Mouse (Mus musculus): ENCODE measurements around the gene Gimap5. TPM values are rescaled to one million over a fixed set of nuclear protein-coding genes. Genes with fewer than 3 reads are reported as not detected.

The Gimap5 gene
- polyA plus RNA-seq, 1 experiment: 19.6 TPM

GRCm38 (mm10) chr6:48700251-48701075, 45.5 kb upstream of the Gimap5 start:
- Histone ChIP-seq H3K27ac (ENCODE audit: insufficient read depth, low read depth, low read length) (peak overlapping the region; percentile 99), H3K36me3 (ENCODE audit: control insufficient read depth, insufficient read depth, low read length) (peaks cover 1% of the 10 kb centered on the region; the same call in 1 of the 2 replicates), H3K4me3 (ENCODE audit: insufficient read depth, low read depth, low read length) (peak overlapping the region; percentile 35; the same call in 1 of the 2 replicates), H3K4me1 (ENCODE audit: control insufficient read depth, insufficient read depth, low read length) (peaks cover 2% of the 10 kb centered on the region; the same call in 1 of the 2 replicates), H3K27me3 (replicated peaks; ENCODE audit: control insufficient read depth, insufficient read depth, low read length) (no peaks in the 10 kb centered on the region)
- TF ChIP-seq POLR2A (IDR thresholded peaks at IDR 0.05; ENCODE audit: low read depth, low read length): no peak
- no peak for TF ChIP-seq CTCF (conservative IDR thresholded peaks at IDR 0.05; ENCODE audit: insufficient read depth, insufficient read length, low read depth, low read length)
- peak; percentile 85 for DNase-seq
- WGBS: 51% methylated on average over 5 of the region's 5 CpGs

GRCm38 (mm10) chr6:48702146-48702545, 43.9 kb upstream of the Gimap5 start:
- H3K4me1 ChIP-seq (ENCODE audit: control insufficient read depth, insufficient read depth, low read length): peaks cover 2% of the 10 kb centered on the region; the same call in 1 of the 2 replicates
- H3K36me3 ChIP-seq (ENCODE audit: control insufficient read depth, insufficient read depth, low read length): peaks cover 1% of the 10 kb centered on the region; the same call in 1 of the 2 replicates
- 83% methylated on average over 7 of the region's 7 CpGs for WGBS
- TF ChIP-seq POLR2A (IDR thresholded peaks at IDR 0.05; ENCODE audit: low read depth, low read length) (no peak), CTCF (conservative IDR thresholded peaks at IDR 0.05; ENCODE audit: insufficient read depth, insufficient read length, low read depth, low read length) (no peak)
- H3K4me3 ChIP-seq (ENCODE audit: insufficient read depth, low read depth, low read length): no peak overlapping the region
- DNase-seq: no peak
- no peaks in the 10 kb centered on the region for H3K27me3 ChIP-seq (replicated peaks; ENCODE audit: control insufficient read depth, insufficient read depth, low read length)
- H3K27ac ChIP-seq (ENCODE audit: insufficient read depth, low read depth, low read length): peak overlapping the region; percentile 70

- peaks cover 1% of the 10 kb centered on the region; the same call in 1 of the 2 replicates for H3K36me3 ChIP-seq (ENCODE audit: control insufficient read depth, insufficient read depth, low read length)
- H3K27me3 ChIP-seq (replicated peaks; ENCODE audit: control insufficient read depth, insufficient read depth, low read length): no peaks in the 10 kb centered on the region
- DNase-seq: peak; percentile 38
- WGBS: 62% methylated on average over 5 of the region's 5 CpGs
- peak overlapping the region; percentile 70 for H3K27ac ChIP-seq (ENCODE audit: insufficient read depth, low read depth, low read length)
- H3K4me1 ChIP-seq (ENCODE audit: control insufficient read depth, insufficient read depth, low read length): 0 out of 2 replicates have a peak, but pooled peaks cover 2% of the 10 kb centered on the region
- TF ChIP-seq POLR2A (IDR thresholded peaks at IDR 0.05; ENCODE audit: low read depth, low read length) (no peak), CTCF (conservative IDR thresholded peaks at IDR 0.05; ENCODE audit: insufficient read depth, insufficient read length, low read depth, low read length) (no peak; the same call in 1 of the 2 replicates)
- H3K4me3 ChIP-seq (ENCODE audit: insufficient read depth, low read depth, low read length): no peak overlapping the region
Observed at GRCm38 (mm10) chr6:48702601-48703000, 43.4 kb upstream of the Gimap5 start.

- TF ChIP-seq POLR2A (IDR thresholded peaks at IDR 0.05; ENCODE audit: low read depth, low read length) (no peak), CTCF (conservative IDR thresholded peaks at IDR 0.05; ENCODE audit: insufficient read depth, insufficient read length, low read depth, low read length) (no peak)
Observed at GRCm38 (mm10) chr6:48704146-48704545, 41.9 kb upstream of the Gimap5 start.

GRCm38 (mm10) chr6:48706130-48706529, 39.9 kb upstream of the Gimap5 start:
- 54% methylated on average over 3 of the region's 3 CpGs for WGBS
- H3K4me1 ChIP-seq (ENCODE audit: control insufficient read depth, insufficient read depth, low read length): no peaks in the 10 kb centered on the region
- H3K36me3 ChIP-seq (ENCODE audit: control insufficient read depth, insufficient read depth, low read length): peaks cover 1% of the 10 kb centered on the region; the same call in 1 of the 2 replicates
- no peaks in the 10 kb centered on the region for H3K27me3 ChIP-seq (replicated peaks; ENCODE audit: control insufficient read depth, insufficient read depth, low read length)
- H3K27ac ChIP-seq (ENCODE audit: insufficient read depth, low read depth, low read length): peak overlapping the region; percentile 67
- H3K4me3 ChIP-seq (ENCODE audit: insufficient read depth, low read depth, low read length): peak overlapping the region; percentile 31
- TF ChIP-seq POLR2A (IDR thresholded peaks at IDR 0.05; ENCODE audit: low read depth, low read length) (no peak), CTCF (conservative IDR thresholded peaks at IDR 0.05; ENCODE audit: insufficient read depth, insufficient read length, low read depth, low read length) (no peak)
- no peak for DNase-seq

More at GRCm38 (mm10) chr6:48704146-48704545, 41.9 kb upstream of the Gimap5 start:
- H3K4me3 ChIP-seq (ENCODE audit: insufficient read depth, low read depth, low read length): no peak overlapping the region
- H3K27ac ChIP-seq (ENCODE audit: insufficient read depth, low read depth, low read length): peak overlapping the region; percentile 67; the same call in 1 of the 2 replicates
- peaks cover 1% of the 10 kb centered on the region; the same call in 1 of the 2 replicates for H3K36me3 ChIP-seq (ENCODE audit: control insufficient read depth, insufficient read depth, low read length)
- 0 out of 2 replicates have a peak, but pooled peaks cover 2% of the 10 kb centered on the region for H3K4me1 ChIP-seq (ENCODE audit: control insufficient read depth, insufficient read depth, low read length)
- H3K27me3 ChIP-seq (replicated peaks; ENCODE audit: control insufficient read depth, insufficient read depth, low read length): no peaks in the 10 kb centered on the region
- DNase-seq: no peak

- Histone ChIP-seq H3K4me3 (ENCODE audit: insufficient read depth, low read depth, low read length) (no peak within 1 kb of the TSS), H3K27me3 (replicated peaks; ENCODE audit: control insufficient read depth, insufficient read depth, low read length) (no peaks in the 10 kb centered on the region), H3K27ac (ENCODE audit: insufficient read depth, low read depth, low read length) (no peak within 1 kb of the TSS), H3K4me1 (ENCODE audit: control insufficient read depth, insufficient read depth, low read length) (no peaks in the 10 kb centered on the region), H3K36me3 (ENCODE audit: control insufficient read depth, insufficient read depth, low read length) (no peaks in the 10 kb centered on the region)
- no peak for TF ChIP-seq CTCF (conservative IDR thresholded peaks at IDR 0.05; ENCODE audit: insufficient read depth, insufficient read length, low read depth, low read length)
- no peak for TF ChIP-seq POLR2A (IDR thresholded peaks at IDR 0.05; ENCODE audit: low read depth, low read length)
- 70% methylated on average over 2 of the region's 2 CpGs for WGBS
- no peak for DNase-seq
Observed at GRCm38 (mm10) chr6:48718455-48718854, 27.5 kb upstream of the Gimap5 start, which contains the start of the genes Gm28053 and Gimap7. Gm28053 (plus strand) TSS chr6:48718607. Gimap7 (plus strand) TSS chr6:48718621.

GRCm38 (mm10) chr6:48720326-48720725, 25.7 kb upstream of the Gimap5 start:
- WGBS: 73% methylated on average over 4 of the region's 4 CpGs
- no peaks in the 10 kb centered on the region for H3K4me1 ChIP-seq (ENCODE audit: control insufficient read depth, insufficient read depth, low read length)
- H3K4me3 ChIP-seq (ENCODE audit: insufficient read depth, low read depth, low read length): no peak overlapping the region
- no peaks in the 10 kb centered on the region for H3K36me3 ChIP-seq (ENCODE audit: control insufficient read depth, insufficient read depth, low read length)
- H3K27ac ChIP-seq (ENCODE audit: insufficient read depth, low read depth, low read length): no peak overlapping the region
- no peaks in the 10 kb centered on the region for H3K27me3 ChIP-seq (replicated peaks; ENCODE audit: control insufficient read depth, insufficient read depth, low read length)
- no peak for TF ChIP-seq CTCF (conservative IDR thresholded peaks at IDR 0.05; ENCODE audit: insufficient read depth, insufficient read length, low read depth, low read length)
- TF ChIP-seq POLR2A (IDR thresholded peaks at IDR 0.05; ENCODE audit: low read depth, low read length): no peak
- DNase-seq: no peak

Measured in kidney, adult 2 months (tissue).